Mouse (Mus musculus): ENCODE measurements around the gene H6pd. TPM values are rescaled to one million over a fixed set of nuclear protein-coding genes. Genes with fewer than 3 reads are reported as not detected.

The H6pd gene
- polyA plus RNA-seq, 1 experiment from 2014 or later, result 3.0 TPM

GRCm38 (mm10) chr4:149947396-149947795 is 61.4 kb downstream of the H6pd start:
- Histone ChIP-seq H3K27me3 (peaks cover 16% of the 10 kb centered on the region), H3K36me3 (replicated peaks) (no peaks in the 10 kb centered on the region), H3K9ac (no peak overlapping the region), H3K4me3 (replicated peaks) (no peak overlapping the region), H3K4me2 (no peak overlapping the region), H3K9me3 (no peaks in the 10 kb centered on the region), H3K4me1 (peaks cover 40% of the 10 kb centered on the region), H3K27ac (no peak overlapping the region)
- 83% methylated on average over 5 of the region's 5 CpGs for WGBS
- ATAC-seq (ENCODE audit: low FRiP score), result no peak

- Histone ChIP-seq H3K27ac (no peak overlapping the region), H3K9ac (no peak overlapping the region), H3K4me1 (peaks cover 40% of the 10 kb centered on the region), H3K4me3 (replicated peaks) (no peak overlapping the region), H3K27me3 (peaks cover 10% of the 10 kb centered on the region; the same call in 1 of the 2 replicates), H3K4me2 (no peak overlapping the region), H3K36me3 (replicated peaks) (no peaks in the 10 kb centered on the region), H3K9me3 (no peaks in the 10 kb centered on the region)
- ATAC-seq (ENCODE audit: low FRiP score), result no peak
- 68% methylated on average over 9 of the region's 9 CpGs for WGBS
These were observed 63.6 kb downstream of the H6pd start for GRCm38 (mm10) chr4:149945194-149945593.

- H3K9ac ChIP-seq, result no peak overlapping the region
- no peak overlapping the region for H3K4me3 ChIP-seq (replicated peaks)
- no peak for ATAC-seq (ENCODE audit: low FRiP score)
- peaks cover 10% of the 10 kb centered on the region; the same call in 1 of the 2 replicates for H3K27me3 ChIP-seq
- H3K4me2 ChIP-seq, result no peak overlapping the region
- no peaks in the 10 kb centered on the region for H3K36me3 ChIP-seq (replicated peaks)
- H3K9me3 ChIP-seq, result no peaks in the 10 kb centered on the region
- H3K27ac ChIP-seq, result no peak overlapping the region
- 31% methylated on average over 12 of the region's 12 CpGs for WGBS
- H3K4me1 ChIP-seq, result peaks cover 35% of the 10 kb centered on the region
These were observed 64.6 kb downstream of the H6pd start for GRCm38 (mm10) chr4:149944214-149944613.

- ATAC-seq (ENCODE audit: low FRiP score), result no peak
- H3K27ac ChIP-seq, result no peak overlapping the region
- H3K9ac ChIP-seq, result no peak overlapping the region
- H3K4me3 ChIP-seq (replicated peaks), result no peak overlapping the region
- peaks cover 35% of the 10 kb centered on the region for H3K4me1 ChIP-seq
- no peak overlapping the region for H3K4me2 ChIP-seq
- 41% methylated on average over 10 of the region's 10 CpGs for WGBS
- peaks cover 10% of the 10 kb centered on the region; the same call in 1 of the 2 replicates for H3K27me3 ChIP-seq
- no peaks in the 10 kb centered on the region for H3K9me3 ChIP-seq
- no peaks in the 10 kb centered on the region for H3K36me3 ChIP-seq (replicated peaks)
These were observed 65.7 kb downstream of the H6pd start for GRCm38 (mm10) chr4:149942831-149943741.

- H3K4me2 ChIP-seq, result no peak overlapping the region
- WGBS, result 86% methylated on average over 18 of the region's 18 CpGs
- H3K9ac ChIP-seq, result no peak overlapping the region
- peaks cover 35% of the 10 kb centered on the region for H3K4me1 ChIP-seq
- H3K36me3 ChIP-seq (replicated peaks), result no peaks in the 10 kb centered on the region
- H3K27me3 ChIP-seq, result peaks cover 6% of the 10 kb centered on the region; the same call in 1 of the 2 replicates
- no peak overlapping the region for H3K27ac ChIP-seq
- no peak overlapping the region for H3K4me3 ChIP-seq (replicated peaks)
- ATAC-seq (ENCODE audit: low FRiP score), result no peak
- no peaks in the 10 kb centered on the region for H3K9me3 ChIP-seq
These were observed 67.6 kb downstream of the H6pd start for GRCm38 (mm10) chr4:149941067-149941755.

DNA sequence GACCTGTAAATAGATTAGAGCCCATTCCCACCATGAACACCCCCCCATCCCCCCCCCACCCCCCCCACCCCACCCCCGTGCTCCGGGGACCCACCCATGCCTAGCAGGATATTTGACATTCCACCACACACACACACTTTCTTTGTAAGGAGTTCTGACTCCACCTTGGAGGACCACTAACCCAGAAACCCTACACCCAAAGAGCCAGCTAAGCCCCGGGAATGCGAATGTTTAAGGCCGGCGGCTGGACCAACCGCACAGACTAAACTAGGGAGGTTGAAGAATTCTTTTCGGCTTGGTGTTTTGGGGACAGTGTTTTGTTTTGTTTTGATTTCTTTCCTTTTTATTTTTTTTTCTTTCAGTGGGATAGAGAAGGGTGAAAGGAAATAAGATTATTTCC is 70.1 kb downstream of the H6pd start:
- Histone ChIP-seq H3K27ac (no peak overlapping the region), H3K27me3 (peaks cover 9% of the 10 kb centered on the region; the same call in 1 of the 2 replicates), H3K36me3 (replicated peaks) (no peaks in the 10 kb centered on the region), H3K9me3 (no peaks in the 10 kb centered on the region), H3K9ac (no peak overlapping the region), H3K4me1 (peaks cover 12% of the 10 kb centered on the region), H3K4me3 (replicated peaks) (no peak overlapping the region), H3K4me2 (no peak overlapping the region)
- ATAC-seq (ENCODE audit: low FRiP score), result no peak
- 74% methylated on average over 8 of the region's 8 CpGs for WGBS

- no peak for ATAC-seq (ENCODE audit: low FRiP score)
- Histone ChIP-seq H3K4me1 (no peaks in the 10 kb centered on the region), H3K9me3 (no peaks in the 10 kb centered on the region), H3K4me3 (replicated peaks) (no peak overlapping the region), H3K27ac (no peak overlapping the region), H3K36me3 (replicated peaks) (no peaks in the 10 kb centered on the region), H3K4me2 (no peak overlapping the region), H3K9ac (no peak overlapping the region), H3K27me3 (peaks cover 9% of the 10 kb centered on the region; the same call in 1 of the 2 replicates)
- WGBS, result 69% methylated on average over 5 of the region's 5 CpGs
These were observed 71.9 kb downstream of the H6pd start for GRCm38 (mm10) chr4:149936921-149937320.

DNA sequence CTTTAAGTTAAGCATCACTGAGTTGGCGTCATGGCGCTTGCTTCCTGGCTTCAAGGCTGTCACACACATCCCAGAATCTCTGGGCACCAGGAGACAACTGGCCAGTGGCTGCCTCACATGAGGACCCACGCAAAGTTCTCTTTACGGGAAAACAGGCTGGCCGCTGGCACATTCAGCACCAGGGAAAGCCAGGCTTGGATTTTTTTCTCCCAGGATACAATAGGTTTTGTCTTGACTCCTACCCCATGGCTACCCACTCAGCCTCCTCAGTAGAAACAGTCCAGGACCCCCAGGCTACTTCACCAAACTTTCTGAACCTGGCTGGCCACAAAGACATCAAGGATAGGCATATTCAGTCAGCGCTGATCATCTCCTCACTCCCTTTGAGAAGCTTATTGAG is 73.4 kb downstream of the H6pd start:
- Histone ChIP-seq H3K36me3 (replicated peaks) (no peaks in the 10 kb centered on the region), H3K9ac (no peak overlapping the region), H3K27me3 (0 out of 2 replicates have a peak, but pooled peaks cover 3% of the 10 kb centered on the region), H3K27ac (no peak overlapping the region), H3K4me1 (no peaks in the 10 kb centered on the region), H3K4me3 (replicated peaks) (no peak overlapping the region), H3K4me2 (no peak overlapping the region), H3K9me3 (no peaks in the 10 kb centered on the region)
- 87% methylated on average over 6 of the region's 6 CpGs for WGBS
- ATAC-seq (ENCODE audit: low FRiP score), result no peak

GRCm38 (mm10) chr4:149933519-149934245 is 75.1 kb downstream of the H6pd start:
- Histone ChIP-seq H3K4me1 (no peaks in the 10 kb centered on the region), H3K9me3 (no peaks in the 10 kb centered on the region), H3K4me2 (no peak overlapping the region), H3K27ac (no peak overlapping the region), H3K9ac (no peak overlapping the region), H3K36me3 (replicated peaks) (no peaks in the 10 kb centered on the region), H3K27me3 (0 out of 2 replicates have a peak, but pooled peaks cover 3% of the 10 kb centered on the region), H3K4me3 (replicated peaks) (no peak overlapping the region)
- 88% methylated on average over 16 of the region's 16 CpGs for WGBS
- ATAC-seq (ENCODE audit: low FRiP score), result no peak

DNA sequence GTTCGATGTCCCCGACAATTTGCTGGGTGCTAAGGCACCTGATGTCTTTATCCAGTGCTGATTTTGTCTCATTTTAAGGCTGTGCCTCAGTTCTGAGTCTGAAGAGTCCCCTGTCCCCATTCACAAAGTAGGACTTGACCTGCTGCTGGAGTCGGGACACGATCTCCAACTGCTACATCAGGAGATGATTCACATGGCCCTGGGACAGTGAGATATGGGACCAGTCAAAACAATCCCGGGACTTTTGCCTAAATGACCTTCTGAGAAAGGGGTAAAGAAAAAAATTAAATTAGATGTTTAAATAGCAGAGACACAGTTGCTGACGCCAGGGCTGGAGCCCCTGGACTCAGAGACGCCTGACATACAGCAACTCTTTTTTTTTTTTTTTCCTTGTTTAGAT is 75.8 kb downstream of the H6pd start:
- Histone ChIP-seq H3K36me3 (replicated peaks) (no peaks in the 10 kb centered on the region), H3K4me1 (no peaks in the 10 kb centered on the region), H3K4me3 (replicated peaks) (no peak overlapping the region), H3K4me2 (no peak overlapping the region), H3K9ac (no peak overlapping the region), H3K27me3 (0 out of 2 replicates have a peak, but pooled peaks cover 3% of the 10 kb centered on the region), H3K9me3 (no peaks in the 10 kb centered on the region), H3K27ac (no peak overlapping the region)
- ATAC-seq (ENCODE audit: low FRiP score), result no peak
- 93% methylated on average over 7 of the region's 7 CpGs for WGBS

DNA sequence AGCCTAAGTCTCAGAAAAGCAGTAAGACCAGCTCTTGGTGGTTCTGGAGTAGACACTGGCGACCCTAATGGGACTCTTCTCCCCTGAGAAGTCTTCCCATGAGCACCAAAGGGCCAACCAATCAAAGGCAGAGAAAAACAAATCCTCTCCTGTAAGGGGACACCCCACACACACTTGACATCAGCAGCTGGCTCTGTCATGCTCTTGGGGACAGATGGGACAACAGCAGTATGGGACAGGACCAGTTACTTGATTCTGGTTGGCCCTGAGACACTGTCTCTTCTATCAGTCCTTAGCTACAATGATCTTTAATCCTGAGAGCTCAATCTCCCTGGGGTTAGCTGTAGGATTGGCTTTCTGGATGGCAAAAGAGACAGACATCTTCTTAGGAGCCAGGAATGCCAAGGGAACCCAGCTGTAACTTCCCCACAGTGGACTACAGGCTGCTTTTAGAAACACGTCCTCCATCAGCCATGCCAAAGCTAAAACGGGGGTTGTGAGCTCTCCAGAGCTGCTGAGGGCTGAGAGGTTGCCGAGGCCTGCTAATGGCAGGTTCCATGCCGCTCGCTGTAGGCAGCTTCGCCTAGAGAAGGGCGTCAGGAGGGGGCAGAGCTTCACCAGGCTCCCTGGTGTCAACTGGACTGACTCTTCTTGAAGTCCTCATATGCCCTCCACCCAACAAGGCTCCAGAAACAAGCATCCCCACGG is 76.6 kb downstream of the H6pd start:
- H3K36me3 ChIP-seq (replicated peaks), result no peaks in the 10 kb centered on the region
- no peaks in the 10 kb centered on the region for H3K9me3 ChIP-seq
- H3K4me3 ChIP-seq (replicated peaks), result no peak overlapping the region
- no peak overlapping the region for H3K4me2 ChIP-seq
- H3K9ac ChIP-seq, result no peak overlapping the region
- no peak for ATAC-seq (ENCODE audit: low FRiP score)
- H3K4me1 ChIP-seq, result no peaks in the 10 kb centered on the region
- 91% methylated on average over 9 of the region's 9 CpGs for WGBS
- H3K27ac ChIP-seq, result no peak overlapping the region
- H3K27me3 ChIP-seq, result 0 out of 2 replicates have a peak, but pooled peaks cover 3% of the 10 kb centered on the region

All from forebrain, embryonic 12.5 days (tissue).